Comparison of ENCODE assay signal across 8 mouse cellular contexts in genomic region chr16:31493991-31494390, GRCm38 (mm10).
A peak's percentile ranks its signal among the peaks of the same experiment; 100 is the strongest.
DNase-seq lines count a peak whose midpoint lies in the region; ATAC-seq and TF ChIP-seq lines count a peak whose summit lies in the region.

No protein-coding gene starts in this region.

- H3K27me3 ChIP-seq in forebrain, embryonic 12.5 days, result peaks cover 10% of the 10 kb centered on the region; the same call in 1 of the 2 replicates
- H3K27me3 ChIP-seq in forebrain, embryonic 13.5 days, result 0 out of 2 replicates have a peak, but pooled peaks cover 4% of the 10 kb centered on the region
- no peaks in the 10 kb centered on the region for H3K27me3 ChIP-seq in embryonic facial prominence, embryonic 11.5 days (ENCODE audit: control insufficient read depth, insufficient read depth, low read length)
- H3K27me3 ChIP-seq in hindbrain, postnatal 0 days (ENCODE audit: insufficient read depth, low read length), result no peaks in the 10 kb centered on the region

- no peak overlapping the region for H3K4me3 ChIP-seq in forebrain, embryonic 12.5 days (replicated peaks)
- H3K4me3 ChIP-seq in forebrain, embryonic 13.5 days, result no peak overlapping the region
- H3K4me3 ChIP-seq in embryonic facial prominence, embryonic 11.5 days (ENCODE audit: low read depth, low read length), result no peak overlapping the region
- H3K4me3 ChIP-seq in hindbrain, postnatal 0 days (ENCODE audit: low read length), result no peak overlapping the region

- H3K36me3 ChIP-seq in forebrain, embryonic 12.5 days (replicated peaks), result no peaks in the 10 kb centered on the region
- no peaks in the 10 kb centered on the region for H3K36me3 ChIP-seq in forebrain, embryonic 13.5 days (ENCODE audit: poor library complexity, severe bottlenecking)
- H3K36me3 ChIP-seq in embryonic facial prominence, embryonic 11.5 days (replicated peaks; ENCODE audit: control insufficient read depth, insufficient read depth, low read depth, low read length), result no peaks in the 10 kb centered on the region
- no peaks in the 10 kb centered on the region for H3K36me3 ChIP-seq in hindbrain, postnatal 0 days (ENCODE audit: insufficient read depth, low read length)

- H3K4me1 ChIP-seq in forebrain, embryonic 12.5 days, result peaks cover 37% of the 10 kb centered on the region
- peaks cover 34% of the 10 kb centered on the region for H3K4me1 ChIP-seq in forebrain, embryonic 13.5 days
- H3K4me1 ChIP-seq in embryonic facial prominence, embryonic 11.5 days (ENCODE audit: control insufficient read depth, insufficient read depth, low read length), result peaks cover 8% of the 10 kb centered on the region; the same call in 1 of the 2 replicates
- peaks cover 11% of the 10 kb centered on the region for H3K4me1 ChIP-seq in hindbrain, postnatal 0 days (ENCODE audit: insufficient read depth, low read length)

- WGBS in forebrain, embryonic 12.5 days, result 54% methylated on average over 6 of the region's 6 CpGs
- WGBS in forebrain, embryonic 13.5 days, result 52% methylated on average over 6 of the region's 6 CpGs
- 53% methylated on average over 6 of the region's 6 CpGs for WGBS in embryonic facial prominence, embryonic 11.5 days
- 28% methylated on average over 6 of the region's 6 CpGs for WGBS in hindbrain, postnatal 0 days

- TF ChIP-seq CTCF in hindbrain, postnatal 0 days (IDR thresholded peaks at IDR 0.05; ENCODE audit: low read depth), result no peak

- no peak overlapping the region for H3K9ac ChIP-seq in forebrain, embryonic 12.5 days
- no peak overlapping the region for H3K9ac ChIP-seq in forebrain, embryonic 13.5 days
- H3K9ac ChIP-seq in embryonic facial prominence, embryonic 11.5 days (replicated peaks; ENCODE audit: low read length), result 0 out of 2 replicates have a peak overlapping the region, but pooled peaks have one; percentile 8
- no peak overlapping the region for H3K9ac ChIP-seq in hindbrain, postnatal 0 days (replicated peaks; ENCODE audit: low read length)

- no peak for ATAC-seq in forebrain, embryonic 12.5 days (ENCODE audit: low FRiP score)
- no peak for ATAC-seq in forebrain, embryonic 13.5 days
- no peak for ATAC-seq in embryonic facial prominence, embryonic 11.5 days (replicated peaks; ENCODE audit: insufficient number of reproducible peaks, low FRiP score, low TSS enrichment, low read depth)
- peak; percentile 34; the same call in 1 of the 2 replicates for ATAC-seq in hindbrain, postnatal 0 days
- ATAC-seq in inflammation-experienced regulatory T-cells, adult 6 months, result no peak

- no peak overlapping the region for H3K4me2 ChIP-seq in forebrain, embryonic 12.5 days
- H3K4me2 ChIP-seq in forebrain, embryonic 13.5 days, result no peak overlapping the region
- no peak overlapping the region for H3K4me2 ChIP-seq in embryonic facial prominence, embryonic 11.5 days (ENCODE audit: low read depth, low read length)
- no peak overlapping the region for H3K4me2 ChIP-seq in hindbrain, postnatal 0 days (ENCODE audit: low read depth, low read length)

- no peaks in the 10 kb centered on the region for H3K9me3 ChIP-seq in forebrain, embryonic 12.5 days
- no peaks in the 10 kb centered on the region for H3K9me3 ChIP-seq in forebrain, embryonic 13.5 days (replicated peaks)
- H3K9me3 ChIP-seq in embryonic facial prominence, embryonic 11.5 days (replicated peaks; ENCODE audit: control insufficient read depth, low read length), result no peaks in the 10 kb centered on the region
- no peaks in the 10 kb centered on the region for H3K9me3 ChIP-seq in hindbrain, postnatal 0 days (ENCODE audit: low read length)

- 0 out of 2 replicates have a peak overlapping the region, but pooled peaks have one; percentile 37 for H3K27ac ChIP-seq in forebrain, embryonic 12.5 days
- no peak overlapping the region for H3K27ac ChIP-seq in forebrain, embryonic 13.5 days
- H3K27ac ChIP-seq in embryonic facial prominence, embryonic 11.5 days (replicated peaks; ENCODE audit: low read depth, low read length), result no peak overlapping the region
- H3K27ac ChIP-seq in hindbrain, postnatal 0 days, result no peak overlapping the region

- DNase-seq in ZHBTc4 (ENCODE audit: low read depth, low spot score), result peak; percentile 16
- DNase-seq in embryonic facial prominence, embryonic 11.5 days (ENCODE audit: low spot score), result no peak
- DNase-seq in hindbrain, postnatal 0 days (ENCODE audit: low spot score), result peak; percentile 28
- DNase-seq in retina, postnatal 1 day, result peak; percentile 75
- no peak for DNase-seq in right cerebral cortex, postnatal 4 days

Comparison
In these comparisons a context has a peak if more than half of its experiments do, and no peak if none do; other contexts are left out.
1. DNase-seq: peak in ZHBTc4 (single experiment), hindbrain, postnatal 0 days (single experiment) and retina, postnatal 1 day (single experiment); none in embryonic facial prominence, embryonic 11.5 days (single experiment) and right cerebral cortex, postnatal 4 days (single experiment).